Mouse (Mus musculus) thymus, adult 2 months (tissue): ENCODE measurements around the gene Igf1r.

Experiments used
- CTCF ChIP-seq: fragments of 200-500 bp; IDR thresholded peaks from 2 replicates; pipeline ENCODE4 v1.5.1; 2012; ENCODE audit warnings: mild to moderate bottlenecking, control low read depth, low read length, moderate library complexity, borderline replicate concordance; ENCODE audit not compliant: control insufficient read depth, poor library complexity, insufficient read depth; ENCODE audit errors: extremely low read depth
- POLR2A ChIP-seq: fragments of 200-500 bp; IDR thresholded peaks from 2 replicates; pipeline ENCODE4 v1.6.1; 2012; ENCODE audit warnings: mild to moderate bottlenecking, low read length, control low read depth, moderate library complexity; ENCODE audit not compliant: control insufficient read depth, poor library complexity, insufficient read depth; ENCODE audit errors: extremely low read depth

DNA sequence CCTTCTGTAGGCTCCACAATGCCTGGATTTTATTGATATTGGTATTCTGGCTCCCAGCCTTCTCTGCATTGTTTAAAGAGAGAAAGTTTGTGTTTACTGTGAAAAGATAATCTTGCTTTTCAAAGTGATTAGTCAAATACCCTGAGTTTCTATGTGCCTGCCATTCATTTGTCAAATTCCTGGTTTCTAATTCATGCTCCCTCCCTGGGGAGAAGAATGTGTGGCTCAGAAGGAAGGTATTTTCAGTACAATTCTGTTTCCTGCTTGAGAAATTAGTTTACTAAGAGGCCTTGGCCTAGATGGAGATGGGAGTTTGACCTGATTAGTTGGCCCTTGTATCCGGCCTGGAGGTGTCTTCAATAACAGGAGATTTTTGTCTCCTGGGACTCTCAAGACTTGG, 228.5 kb downstream of the Igf1r start:
- no peak for TF ChIP-seq POLR2A
- TF ChIP-seq CTCF: no peak
